Mouse (Mus musculus) lung, postnatal 0 days (tissue): ENCODE measurements at regions not wholly inside any gene's neighbourhood (a gene's known extent, or its start where the extent isn't known, plus 50 kb on each side); places are given as distances from the start of the nearest gene placed in this dataset.

ENCODE experiments used
- ATAC-seq: fragments of 200-750 bp; cut with Nextera tagmentation; 2 replicates; pipeline ENCODE4 v1.8.0; 2017; ENCODE audit warnings: moderate library complexity
- DNase-seq: peaks from one replicate; pipeline ENCODE4 v3.0.0-alpha.2; 2016; ENCODE audit warnings: low spot score
- H3K27ac ChIP-seq: fragments of 300-500 bp; sonication (generic); 2 replicates; pipeline ENCODE4 v1.5.1; 2014; ENCODE audit warnings: antibody characterized with exemption, mild to moderate bottlenecking, low read length, mixed read lengths
- H3K27me3 ChIP-seq: fragments of 300-500 bp; sonication (generic); replicated peaks from 2 replicates; pipeline ENCODE4 v1.6.1; 2014; ENCODE audit warnings: low read length, mixed read lengths; ENCODE audit not compliant: insufficient read depth
- H3K36me3 ChIP-seq: fragments of 300-500 bp; sonication (generic); 2 replicates; pipeline ENCODE4 v1.6.1; 2014; ENCODE audit warnings: low read length, mixed read lengths; ENCODE audit not compliant: insufficient read depth
- H3K4me1 ChIP-seq: fragments of 300-500 bp; sonication (generic); 2 replicates; pipeline ENCODE4 v1.6.1; 2014; ENCODE audit warnings: antibody characterized with exemption, low read depth, low read length, mixed read lengths; ENCODE audit not compliant: insufficient read depth
- H3K4me2 ChIP-seq: fragments of 300-500 bp; sonication (generic); replicated peaks from 2 replicates; pipeline ENCODE4 v1.6.1; 2014; ENCODE audit warnings: low read depth, mild to moderate bottlenecking, low read length, moderate library complexity, mixed read lengths
- H3K4me3 ChIP-seq: fragments of 300-500 bp; sonication (generic); 2 replicates; pipeline ENCODE4 v1.5.1; 2014; ENCODE audit warnings: low read depth, low read length
- H3K9ac ChIP-seq: fragments of 300-500 bp; sonication (generic); replicated peaks from 2 replicates; pipeline ENCODE4 v1.6.1; 2014; ENCODE audit warnings: low read depth, mild to moderate bottlenecking
- H3K9me3 ChIP-seq: fragments of 300-500 bp; sonication (generic); 2 replicates; pipeline ENCODE4 v1.6.1; 2016; ENCODE audit warnings: low read length, mixed read lengths
- CTCF ChIP-seq: IDR thresholded peaks from 2 replicates; pipeline ENCODE4 v1.5.1; 2016; ENCODE audit warnings: antibody characterized with exemption, mild to moderate bottlenecking
- EP300 ChIP-seq: IDR thresholded peaks from 2 replicates; pipeline ENCODE4 v1.6.1; 2016; ENCODE audit warnings: antibody characterized with exemption, mild to moderate bottlenecking, control low read depth
- WGBS: fragments of 180-500 bp; shearing (Covaris S2); extraction: QIAGEN DNeasy Blood & Tissue Kit; methylation state at CpG from one replicate; pipeline ENCODE4 v1.1.7; 2014; 5-methylcytosine and 5-hydroxymethylcytosine counted together

DNA sequence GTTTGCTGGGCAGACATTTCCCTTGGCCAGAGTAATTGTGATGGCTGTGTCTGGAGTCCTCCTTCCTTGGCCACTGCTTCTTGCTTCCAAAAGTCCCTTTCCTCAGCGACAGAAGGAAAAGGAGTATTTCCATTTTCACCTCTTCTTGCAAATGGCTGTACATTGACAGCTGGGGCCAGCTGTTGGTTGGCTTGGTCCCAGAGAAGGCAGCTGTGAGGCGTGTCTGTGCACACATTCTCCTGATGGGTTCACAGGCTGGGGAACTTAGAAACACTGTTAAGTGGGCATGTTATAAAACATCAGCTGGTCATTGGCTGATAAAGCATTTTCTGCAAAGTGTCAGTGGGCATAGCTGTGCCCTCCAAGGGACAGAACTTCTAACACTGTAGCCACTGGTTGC is 290.4 kb upstream of the Trpc7 start:
- no peak for TF ChIP-seq CTCF
- peak; percentile 55 for TF ChIP-seq EP300
- H3K36me3 ChIP-seq, result no peaks in the 10 kb centered on the region
- H3K4me3 ChIP-seq, result no peak overlapping the region
- H3K27ac ChIP-seq, result no peak overlapping the region
- 45% methylated on average over 2 of the region's 2 CpGs for WGBS
- H3K9ac ChIP-seq, result no peak overlapping the region
- no peaks in the 10 kb centered on the region for H3K4me1 ChIP-seq
- DNase-seq (peak; percentile 62), ATAC-seq (peak; percentile 76)
- no peaks in the 10 kb centered on the region for H3K9me3 ChIP-seq
- no peak overlapping the region for H3K4me2 ChIP-seq
- H3K27me3 ChIP-seq, result no peaks in the 10 kb centered on the region

DNA sequence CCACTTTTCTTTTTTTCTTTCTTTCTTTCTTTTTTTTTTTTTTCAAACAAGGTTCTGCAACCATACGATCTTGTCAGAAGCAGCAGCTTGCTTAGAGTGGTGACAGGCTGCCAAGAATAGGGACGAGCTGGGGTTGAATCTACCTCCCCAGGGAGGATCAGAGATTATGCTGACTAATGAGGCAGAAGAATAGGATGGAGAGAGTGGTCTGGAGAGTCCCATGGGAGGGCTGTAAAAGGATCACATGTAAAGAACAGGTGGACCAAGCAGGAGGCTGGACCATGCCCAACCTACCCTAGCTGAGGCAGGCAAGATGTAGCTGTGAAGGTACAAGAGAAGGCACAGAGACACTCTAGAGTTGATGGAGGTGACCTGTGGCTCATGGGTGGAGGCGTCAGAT is 274.4 kb upstream of the Trpc7 start:
- 64% methylated on average over 3 of the region's 3 CpGs for WGBS

DNA sequence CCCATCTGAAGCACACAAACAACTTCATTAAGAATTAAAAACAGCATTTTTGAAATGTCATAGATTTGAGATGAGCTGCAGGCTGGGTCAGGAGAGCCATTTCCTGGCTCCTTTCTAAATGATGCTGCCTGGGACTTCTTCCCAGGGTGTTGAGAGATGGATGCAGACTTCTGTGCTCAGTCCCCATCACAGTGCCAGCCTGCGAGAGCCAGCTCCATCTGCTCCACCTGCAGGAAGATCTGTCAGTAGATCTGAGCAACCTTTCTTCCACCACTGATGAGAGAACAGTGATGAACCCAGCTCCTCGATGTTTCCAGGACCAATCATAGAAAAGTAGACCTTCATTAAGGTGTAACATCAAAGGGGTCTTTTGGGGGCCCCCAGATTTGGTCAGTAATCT is 273.8 kb upstream of the Trpc7 start:
- Histone ChIP-seq H3K36me3 (no peaks in the 10 kb centered on the region), H3K4me2 (no peak overlapping the region), H3K4me3 (no peak overlapping the region), H3K9ac (no peak overlapping the region), H3K9me3 (no peaks in the 10 kb centered on the region), H3K27me3 (no peaks in the 10 kb centered on the region), H3K27ac (no peak overlapping the region), H3K4me1 (no peaks in the 10 kb centered on the region)
- DNase-seq, result no peak
- WGBS, result 76% methylated on average over 2 of the region's 2 CpGs
- TF ChIP-seq EP300 (no peak), CTCF (no peak)
- no peak for ATAC-seq

More for the DNA sequence above, 274.4 kb upstream of the Trpc7 start:
- Histone ChIP-seq H3K9ac (no peak overlapping the region), H3K4me2 (no peak overlapping the region), H3K4me3 (no peak overlapping the region), H3K4me1 (no peaks in the 10 kb centered on the region), H3K36me3 (no peaks in the 10 kb centered on the region), H3K27me3 (no peaks in the 10 kb centered on the region), H3K27ac (no peak overlapping the region), H3K9me3 (no peaks in the 10 kb centered on the region)
- DNase-seq (no peak), ATAC-seq (no peak)
- no peak for TF ChIP-seq EP300
- TF ChIP-seq CTCF, result no peak

DNA sequence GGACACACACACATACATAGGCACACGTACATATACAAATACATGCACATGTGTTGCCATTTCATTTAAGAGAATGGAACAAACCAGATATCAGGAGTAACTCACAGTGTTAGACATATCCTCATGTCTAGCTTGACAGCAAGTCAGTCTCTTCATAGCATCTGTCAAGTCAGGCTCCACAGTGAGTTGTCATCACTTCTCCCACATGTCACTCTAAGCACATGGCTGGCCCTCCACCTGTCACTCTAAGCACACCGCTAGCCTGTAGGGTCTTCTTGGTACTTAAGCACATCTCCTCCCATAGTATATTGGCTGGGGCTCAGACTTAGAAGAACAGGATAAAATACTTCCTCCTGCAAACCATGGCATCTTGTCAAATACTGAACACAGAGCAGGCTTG is 269.6 kb upstream of the Trpc7 start:
- Histone ChIP-seq H3K9me3 (no peaks in the 10 kb centered on the region), H3K4me1 (no peaks in the 10 kb centered on the region), H3K4me3 (no peak overlapping the region), H3K4me2 (no peak overlapping the region), H3K27ac (no peak overlapping the region), H3K27me3 (no peaks in the 10 kb centered on the region), H3K9ac (no peak overlapping the region), H3K36me3 (no peaks in the 10 kb centered on the region)
- no peak for ATAC-seq
- TF ChIP-seq EP300 (no peak), CTCF (no peak)
- DNase-seq, result no peak
- WGBS, result 84% methylated on average over 2 of the region's 2 CpGs

DNA sequence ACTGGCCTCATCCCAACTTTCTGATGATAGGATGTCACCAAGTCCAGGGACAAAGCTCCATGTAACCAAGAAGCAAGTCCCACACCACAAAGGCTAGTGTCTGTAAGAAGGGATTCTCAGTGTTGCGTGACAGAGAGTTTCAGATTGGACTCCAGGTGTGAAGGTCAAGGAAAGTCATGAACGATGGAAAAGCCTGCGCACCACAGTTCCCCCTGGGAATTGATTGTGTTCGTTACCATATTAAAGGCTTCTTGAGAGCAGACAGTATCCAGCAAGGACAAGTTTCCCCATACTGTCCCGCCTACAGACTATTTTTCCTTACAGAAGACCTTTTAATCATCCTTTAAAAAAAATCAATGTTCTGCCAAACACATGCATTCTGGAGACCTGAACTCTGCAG is 257.0 kb upstream of the Trpc7 start:
- no peaks in the 10 kb centered on the region for H3K9me3 ChIP-seq
- no peaks in the 10 kb centered on the region for H3K27me3 ChIP-seq
- no peak overlapping the region for H3K4me2 ChIP-seq
- 78% methylated on average over 5 of the region's 5 CpGs for WGBS
- DNase-seq, result no peak
- no peak overlapping the region for H3K4me3 ChIP-seq
- no peaks in the 10 kb centered on the region for H3K4me1 ChIP-seq
- H3K9ac ChIP-seq, result no peak overlapping the region
- no peaks in the 10 kb centered on the region for H3K36me3 ChIP-seq
- ATAC-seq, result no peak
- no peak overlapping the region for H3K27ac ChIP-seq
- TF ChIP-seq CTCF, result no peak
- no peak for TF ChIP-seq EP300

DNA sequence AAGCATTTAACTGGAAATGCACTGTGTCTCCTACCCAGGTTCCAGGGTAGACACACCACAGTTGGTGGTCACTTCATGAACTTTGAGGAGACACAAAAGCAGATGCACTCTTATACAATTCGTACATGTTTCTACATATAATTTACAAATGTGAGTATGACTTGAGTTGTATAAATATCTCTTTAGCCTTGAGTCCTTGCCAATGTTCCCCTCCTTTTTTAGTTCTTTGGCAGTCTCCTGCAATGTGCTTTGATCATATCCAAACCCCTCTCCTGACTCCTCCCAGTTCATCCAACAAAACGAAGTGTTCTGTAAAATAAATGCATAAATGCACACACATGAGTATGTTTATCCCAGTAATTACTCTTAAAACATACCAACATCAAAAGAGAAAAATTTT is 251.8 kb upstream of the Trpc7 start:
- Histone ChIP-seq H3K9me3 (no peaks in the 10 kb centered on the region), H3K4me1 (no peaks in the 10 kb centered on the region), H3K4me2 (no peak overlapping the region), H3K9ac (no peak overlapping the region), H3K27ac (no peak overlapping the region), H3K36me3 (no peaks in the 10 kb centered on the region), H3K27me3 (no peaks in the 10 kb centered on the region), H3K4me3 (no peak overlapping the region)
- no peak for ATAC-seq
- WGBS, result 55% methylated on average over 2 of the region's 2 CpGs
- TF ChIP-seq CTCF, result no peak
- peak; percentile 6 for DNase-seq

DNA sequence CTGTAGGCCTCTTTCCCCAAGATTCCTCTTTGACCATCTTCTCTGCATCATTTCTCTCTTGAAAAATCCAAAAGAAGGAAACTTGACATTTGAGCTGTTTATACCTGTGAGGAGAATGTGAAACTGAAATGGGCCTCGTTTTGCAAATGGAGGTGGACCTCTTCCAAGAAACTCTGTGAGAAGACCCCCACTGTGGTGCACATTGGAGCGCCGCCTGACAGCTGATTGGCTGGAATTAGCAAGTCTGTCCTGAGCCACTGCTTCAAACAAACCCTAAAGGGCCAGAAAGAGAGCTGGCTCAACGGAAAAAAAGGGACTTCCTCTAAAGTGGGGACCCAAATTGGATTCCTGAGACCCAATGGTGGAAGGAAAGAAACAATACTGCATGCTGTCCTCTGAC is 250.9 kb upstream of the Trpc7 start:
- WGBS, result 55% methylated on average over 4 of the region's 4 CpGs
- Histone ChIP-seq H3K36me3 (no peaks in the 10 kb centered on the region), H3K4me2 (no peak overlapping the region), H3K4me3 (no peak overlapping the region), H3K9me3 (no peaks in the 10 kb centered on the region), H3K27me3 (no peaks in the 10 kb centered on the region), H3K9ac (no peak overlapping the region), H3K4me1 (no peaks in the 10 kb centered on the region), H3K27ac (no peak overlapping the region)
- DNase-seq (no peak), ATAC-seq (no peak)
- TF ChIP-seq EP300, result no peak
- TF ChIP-seq CTCF, result no peak
